Mouse (Mus musculus) embryo, embryonic 11 days (tissue): Measurements from ENCODE around the gene Fam98b.
A peak's percentile ranks its signal among the peaks of the same experiment; 100 is the strongest.

ENCODE experiments used
- DNase-seq: peaks from one replicate; pipeline ENCODE4 v3.0.0-alpha.2; 2015

Fam98b gene

GRCm38 (mm10) chr2:117249255-117250000 is at the start of gene Fam98b:
Gene Fam98b (plus strand): TSS chr2:117249739.
- DNase-seq: peak; percentile 93

GRCm38 (mm10) chr2:117200869-117201338 is 48.6 kb upstream of the Fam98b start:
- peak; percentile 40 for DNase-seq

- no peak for DNase-seq
Observed at GRCm38 (mm10) chr2:117203350-117203749, 46.2 kb upstream of the Fam98b start.

- no peak for DNase-seq
Observed at GRCm38 (mm10) chr2:117204534-117204933, 45.0 kb upstream of the Fam98b start.

GRCm38 (mm10) chr2:117205066-117205465 is 44.5 kb upstream of the Fam98b start:
- DNase-seq: no peak

- peak; percentile 88 for DNase-seq
Observed at GRCm38 (mm10) chr2:117210416-117211085, 39.0 kb upstream of the Fam98b start.

- no peak for DNase-seq
Observed at GRCm38 (mm10) chr2:117216152-117216551, 33.4 kb upstream of the Fam98b start.

GRCm38 (mm10) chr2:117217695-117218216 is 31.8 kb upstream of the Fam98b start:
- DNase-seq: peak; percentile 49

- DNase-seq: no peak
Observed at GRCm38 (mm10) chr2:117219536-117219935, 30.0 kb upstream of the Fam98b start.

- no peak for DNase-seq
Observed at GRCm38 (mm10) chr2:117222651-117223050, 26.9 kb upstream of the Fam98b start.

GRCm38 (mm10) chr2:117228601-117229125 is 20.9 kb upstream of the Fam98b start:
- DNase-seq: no peak

GRCm38 (mm10) chr2:117230261-117230660 is 19.3 kb upstream of the Fam98b start:
- no peak for DNase-seq

- peak; percentile 86 for DNase-seq
Observed at GRCm38 (mm10) chr2:117231257-117231656, 18.3 kb upstream of the Fam98b start.

GRCm38 (mm10) chr2:117241953-117242352 is 7.6 kb upstream of the Fam98b start:
- DNase-seq: no peak

GRCm38 (mm10) chr2:117250001-117250510 is 517 bp downstream of the Fam98b start:
- no peak for DNase-seq

- no peak for DNase-seq
Observed at GRCm38 (mm10) chr2:117255415-117255814, 5.9 kb downstream of the Fam98b start.

- no peak for DNase-seq
Observed at GRCm38 (mm10) chr2:117257617-117258016, 8.1 kb downstream of the Fam98b start.

- no peak for DNase-seq
Observed at GRCm38 (mm10) chr2:117262184-117262583, 12.6 kb downstream of the Fam98b start.

- peak; percentile 50 for DNase-seq
Observed at GRCm38 (mm10) chr2:117263786-117264408, 14.4 kb downstream of the Fam98b start.

GRCm38 (mm10) chr2:117288291-117288690 is 38.8 kb downstream of the Fam98b start:
- DNase-seq: no peak

GRCm38 (mm10) chr2:117299596-117300448 is 50.3 kb downstream of the Fam98b start:
- DNase-seq: no peak
